Mouse (Mus musculus): ENCODE measurements around the gene Lrrc32.
A peak's percentile ranks its signal among the peaks of the same experiment; 100 is the strongest.

The Lrrc32 gene

GRCm38 (mm10) chr7:98488398-98489130 lies 519 bp upstream of the Lrrc32 start:
- peak; percentile 68 for DNase-seq (ENCODE audit: low read depth, low spot score)

DNA sequence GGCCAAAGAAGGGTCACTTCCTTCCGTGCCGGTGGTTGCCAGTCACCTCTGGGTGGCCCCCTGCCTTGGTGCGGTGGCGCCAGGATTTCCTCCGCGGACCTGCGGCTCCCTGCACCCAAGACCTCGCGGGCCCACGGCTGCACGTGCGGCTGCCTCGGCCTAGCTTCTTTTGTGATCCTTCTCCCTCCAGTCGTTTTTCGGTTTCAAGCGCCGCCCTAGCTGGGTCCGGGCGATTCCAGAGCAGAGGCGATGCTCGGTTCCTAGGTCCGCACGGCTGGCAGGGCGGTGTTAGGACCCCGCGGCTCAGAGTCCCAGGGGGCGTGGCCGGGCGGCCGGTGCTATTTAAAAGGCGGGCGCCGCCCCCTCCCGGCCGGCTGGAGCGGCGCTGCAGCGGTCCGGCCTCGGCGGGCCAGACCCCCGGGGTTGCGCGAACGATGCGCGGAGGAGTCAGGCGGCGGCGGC lies 571 bp downstream of the Lrrc32 start:
- peak; percentile 82 for DNase-seq (ENCODE audit: low read depth, low spot score)

DNA sequence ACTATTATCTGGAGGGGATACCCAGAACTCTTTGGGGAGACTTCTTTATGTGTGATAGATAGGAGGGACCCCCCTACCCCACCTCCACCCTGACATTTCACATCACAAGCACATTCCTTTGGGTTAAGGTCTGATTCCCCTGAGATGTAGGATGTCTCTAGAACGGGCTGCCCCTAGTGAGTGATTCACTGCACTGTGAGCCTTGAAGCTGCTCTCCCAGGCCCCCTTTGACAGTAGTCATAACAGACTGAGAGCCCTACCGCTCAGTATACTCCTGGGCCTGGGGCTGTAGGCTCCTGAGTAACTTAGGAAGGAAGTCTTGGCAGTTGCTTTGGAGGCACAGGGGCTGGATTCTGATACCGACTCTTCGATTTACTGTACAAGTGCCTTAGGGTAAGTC lies 1.2 kb downstream of the Lrrc32 start:
- peak; percentile 50 for DNase-seq (ENCODE audit: low read depth, low spot score)

- DNase-seq (ENCODE audit: low read depth, low spot score) = no peak
Observed at GRCm38 (mm10) chr7:98490911-98491310, 1.8 kb downstream of the Lrrc32 start.

- peak; percentile 87 for DNase-seq (ENCODE audit: low read depth, low spot score)
Observed at GRCm38 (mm10) chr7:98491451-98492200, 2.5 kb downstream of the Lrrc32 start.

GRCm38 (mm10) chr7:98492331-98492730 lies 3.2 kb downstream of the Lrrc32 start:
- no peak for DNase-seq (ENCODE audit: low read depth, low spot score)

- no peak for DNase-seq (ENCODE audit: low read depth, low spot score)
Observed at GRCm38 (mm10) chr7:98493307-98493706, 4.2 kb downstream of the Lrrc32 start.

- no peak for DNase-seq (ENCODE audit: low read depth, low spot score)
Observed at GRCm38 (mm10) chr7:98493901-98494480, 4.9 kb downstream of the Lrrc32 start.

DNA sequence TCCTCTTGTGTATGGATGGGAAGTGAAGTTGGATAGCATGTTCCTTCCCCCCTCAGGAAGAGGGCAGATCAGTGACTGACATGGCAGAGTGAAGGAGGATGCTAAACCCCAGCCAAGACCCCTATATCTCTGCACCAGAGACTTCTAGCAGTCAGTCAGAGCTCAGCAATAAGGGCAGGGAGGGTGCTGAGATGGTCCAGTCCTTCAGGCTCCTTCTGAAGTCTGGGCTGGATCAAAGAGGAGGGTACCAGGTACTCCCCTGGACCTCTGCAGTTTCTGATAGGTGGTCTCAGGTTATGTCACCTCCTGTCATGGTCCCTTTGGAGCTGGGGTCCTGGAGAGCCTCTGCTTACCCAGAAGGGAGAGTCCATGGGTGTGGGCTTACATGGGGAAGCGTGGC lies 6.5 kb downstream of the Lrrc32 start:
- no peak for DNase-seq (ENCODE audit: low read depth, low spot score)

DNA sequence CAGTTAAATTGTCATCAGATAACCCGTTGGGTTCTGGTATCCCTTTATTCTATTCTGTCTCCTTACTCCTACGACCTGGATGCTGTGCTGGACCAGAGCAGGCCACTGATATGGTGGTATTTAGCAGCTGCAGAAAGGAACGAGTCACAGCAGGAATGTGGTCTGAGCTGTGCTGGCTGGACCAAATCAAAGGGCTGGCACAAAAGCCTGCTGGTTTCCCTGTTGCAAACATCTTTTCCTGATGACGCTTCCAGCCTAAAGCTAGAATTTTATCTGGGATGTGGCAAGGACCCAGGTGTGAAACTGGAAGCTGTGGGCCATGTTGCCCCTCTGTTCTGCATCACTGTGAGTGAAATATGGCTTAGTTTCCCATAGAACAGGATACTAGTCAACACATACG lies 8.4 kb downstream of the Lrrc32 start:
- DNase-seq (ENCODE audit: low read depth, low spot score) = no peak

GRCm38 (mm10) chr7:98498101-98498500 lies 9.0 kb downstream of the Lrrc32 start:
- DNase-seq (ENCODE audit: low read depth, low spot score) = no peak

GRCm38 (mm10) chr7:98498656-98499560 lies 9.8 kb downstream of the Lrrc32 start:
- DNase-seq (ENCODE audit: low read depth, low spot score) = no peak

GRCm38 (mm10) chr7:98499561-98500292 lies 10.6 kb downstream of the Lrrc32 start:
- peak; percentile 12 for DNase-seq (ENCODE audit: low read depth, low spot score)

DNA sequence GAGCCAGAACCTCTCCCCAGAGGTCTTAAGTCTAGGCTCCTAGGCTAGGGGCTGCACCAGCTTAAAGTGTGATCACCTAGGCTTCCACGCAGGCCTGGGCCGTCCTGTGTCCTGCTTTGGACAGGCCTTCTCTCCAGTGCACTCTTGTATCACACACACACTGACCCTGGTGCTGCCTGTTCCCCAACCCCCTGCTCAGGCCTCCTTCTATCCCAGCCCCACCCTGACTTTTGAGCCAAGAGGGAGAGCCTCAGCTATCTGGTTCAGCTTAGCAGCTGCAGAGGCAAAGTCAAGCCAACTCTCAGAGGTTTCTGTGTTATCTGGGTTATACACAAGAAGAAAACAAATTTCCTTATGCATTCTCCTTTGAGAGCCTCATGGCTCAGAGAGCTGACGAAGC lies 11.4 kb downstream of the Lrrc32 start:
- DNase-seq (ENCODE audit: low read depth, low spot score) = no peak

- no peak for DNase-seq (ENCODE audit: low read depth, low spot score)
Observed at GRCm38 (mm10) chr7:98501078-98501477, 12.0 kb downstream of the Lrrc32 start.

DNA sequence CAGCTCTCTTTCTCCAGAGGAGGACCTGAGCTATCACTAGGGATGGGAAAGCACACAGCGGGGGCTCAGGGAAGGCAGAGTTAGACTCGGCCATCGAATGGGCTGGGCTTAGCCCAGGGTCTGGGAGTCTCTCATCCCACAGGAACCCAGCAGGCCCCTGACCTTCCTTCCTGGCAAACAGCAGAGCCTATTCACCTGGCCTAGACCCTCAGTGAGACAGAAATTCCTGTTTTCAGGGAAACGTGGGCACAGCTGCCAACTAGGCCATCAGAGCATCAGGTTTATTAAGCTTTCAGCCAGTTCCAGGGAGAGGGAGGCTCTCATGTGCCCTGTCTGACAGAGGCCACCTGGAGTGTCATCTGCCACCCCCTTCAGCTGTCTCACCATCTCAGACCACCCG lies 13.8 kb downstream of the Lrrc32 start:
- no peak for DNase-seq (ENCODE audit: low read depth, low spot score)

- no peak for DNase-seq (ENCODE audit: low read depth, low spot score)
Observed at GRCm38 (mm10) chr7:98503951-98504647, 15.0 kb downstream of the Lrrc32 start.

DNA sequence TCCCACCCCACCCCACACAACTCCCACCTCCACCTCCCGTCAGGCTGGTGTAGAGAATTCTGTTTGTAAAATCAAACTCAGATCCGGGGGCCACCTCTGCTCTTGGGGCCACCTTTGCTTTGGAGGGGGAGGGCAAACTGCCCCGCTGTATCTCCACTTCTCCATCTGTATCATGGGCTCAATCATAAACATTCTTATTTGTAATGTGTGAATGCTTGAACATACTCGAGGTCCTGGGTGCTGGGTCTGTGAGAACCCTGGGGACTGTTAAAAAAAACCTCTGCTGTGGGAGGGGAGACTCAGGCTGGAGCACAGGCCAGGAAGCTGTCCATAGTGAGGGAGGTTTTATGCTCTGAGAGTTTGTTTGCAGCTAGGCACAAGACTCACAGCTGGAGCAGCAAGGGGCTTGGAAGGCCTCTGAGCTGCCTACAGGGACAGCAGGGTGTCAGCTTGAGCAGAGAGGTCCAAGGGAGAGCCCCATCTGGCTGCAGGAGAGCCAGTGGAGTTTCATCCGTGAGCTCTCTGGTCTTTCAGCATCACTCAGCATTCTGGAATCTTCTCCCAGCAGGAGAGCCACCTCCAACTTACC lies 15.7 kb downstream of the Lrrc32 start:
- peak; percentile 14 for DNase-seq (ENCODE audit: low read depth, low spot score)

- no peak for DNase-seq (ENCODE audit: low read depth, low spot score)
Observed at GRCm38 (mm10) chr7:98505664-98506063, 16.6 kb downstream of the Lrrc32 start.

Data from CD4-positive, CD25-positive, alpha-beta regulatory T cell, adult 2 months (primary cell).